Mouse (Mus musculus) erythroblast, embryonic 14.5 days (primary cell): Measurements from ENCODE around the gene Inf2. TPM values are rescaled to one million over a fixed set of nuclear protein-coding genes. Genes with fewer than 3 reads are reported as not detected.

Experiments
- H3K27me3 ChIP-seq: 2 replicates; pipeline ENCODE4 v1.6.1; 2012; ENCODE audit warnings: inconsistent platforms; ENCODE audit not compliant: control insufficient read depth
- H3K36me3 ChIP-seq: 2 replicates; pipeline ENCODE4 v1.6.1; 2012; ENCODE audit warnings: mild to moderate bottlenecking, inconsistent platforms; ENCODE audit not compliant: control insufficient read depth
- H3K4me1 ChIP-seq: 2 replicates; pipeline ENCODE4 v1.6.1; 2012; ENCODE audit warnings: inconsistent platforms; ENCODE audit not compliant: control insufficient read depth
- H3K4me3 ChIP-seq: replicated peaks from 2 replicates; pipeline ENCODE3; 2012; ENCODE audit warnings: moderate library complexity, mild to moderate bottlenecking, inconsistent platforms
- H3K9me3 ChIP-seq: 2 replicates; pipeline ENCODE4 v1.6.1; 2012; ENCODE audit warnings: low read length, inconsistent platforms, mixed read lengths; ENCODE audit not compliant: control insufficient read depth
- GATA1 ChIP-seq: IDR thresholded peaks from 2 replicates; pipeline ENCODE4 v1.6.1; 2012; ENCODE audit warnings: low read length, inconsistent platforms, mixed read lengths
- TAL1 ChIP-seq: IDR thresholded peaks from 3 replicates; pipeline ENCODE4 v1.6.1; 2012; ENCODE audit warnings: low read length, inconsistent platforms, mixed read lengths
- polyA plus RNA-seq: library from polyadenylated mRNA; stranded (reverse); fragments of >175 nt; gene quantifications from 2 replicates; pipeline ENCODE4 v1.2.3, GENCODE M21; 2012

Inf2 gene
- polyA plus RNA-seq: 0.43 TPM in 2 replicates

- Histone ChIP-seq H3K36me3 (no peaks in the 10 kb centered on the region), H3K4me3 (peak within 1 kb of the TSS; percentile 59), H3K4me1 (peaks cover 14% of the 10 kb centered on the region), H3K9me3 (no peaks in the 10 kb centered on the region), H3K27me3 (peaks cover 36% of the 10 kb centered on the region)
- TF ChIP-seq TAL1 (no peak), GATA1 (no peak)
Measured at GRCm38 (mm10) chr12:112588426-112589256, at the start of gene Inf2. Gene Inf2, plus strand, starts transcription at chr12:112588784.

GRCm38 (mm10) chr12:112539466-112539965 is 49.1 kb upstream of the Inf2 start:
- TF ChIP-seq TAL1: no peak
- TF ChIP-seq GATA1: no peak
- no peaks in the 10 kb centered on the region for H3K27me3 ChIP-seq
- H3K9me3 ChIP-seq: no peaks in the 10 kb centered on the region
- H3K4me3 ChIP-seq: no peak overlapping the region
- H3K36me3 ChIP-seq: no peaks in the 10 kb centered on the region
- peaks cover 2% of the 10 kb centered on the region; the same call in 1 of the 2 replicates for H3K4me1 ChIP-seq

- H3K4me3 ChIP-seq: no peak overlapping the region
- TF ChIP-seq TAL1: no peak
- no peaks in the 10 kb centered on the region for H3K9me3 ChIP-seq
- peaks cover 2% of the 10 kb centered on the region; the same call in 1 of the 2 replicates for H3K4me1 ChIP-seq
- H3K27me3 ChIP-seq: no peaks in the 10 kb centered on the region
- no peaks in the 10 kb centered on the region for H3K36me3 ChIP-seq
Measured at GRCm38 (mm10) chr12:112540321-112540720, 48.3 kb upstream of the Inf2 start.

- no peaks in the 10 kb centered on the region for H3K27me3 ChIP-seq
- H3K4me1 ChIP-seq: peaks cover 2% of the 10 kb centered on the region; the same call in 1 of the 2 replicates
- TF ChIP-seq TAL1 (no peak), GATA1 (no peak)
- H3K36me3 ChIP-seq: no peaks in the 10 kb centered on the region
- no peak overlapping the region for H3K4me3 ChIP-seq
- no peaks in the 10 kb centered on the region for H3K9me3 ChIP-seq
Measured at GRCm38 (mm10) chr12:112541483-112542091, 47.0 kb upstream of the Inf2 start.

GRCm38 (mm10) chr12:112542257-112542919 is 46.2 kb upstream of the Inf2 start:
- TF ChIP-seq TAL1 (no peak), GATA1 (no peak)
- Histone ChIP-seq H3K9me3 (no peaks in the 10 kb centered on the region), H3K27me3 (no peaks in the 10 kb centered on the region), H3K4me1 (peaks cover 2% of the 10 kb centered on the region; the same call in 1 of the 2 replicates), H3K4me3 (no peak overlapping the region), H3K36me3 (no peaks in the 10 kb centered on the region)

GRCm38 (mm10) chr12:112542920-112543300 is 45.7 kb upstream of the Inf2 start:
- H3K4me3 ChIP-seq: no peak overlapping the region
- no peaks in the 10 kb centered on the region for H3K27me3 ChIP-seq
- TF ChIP-seq TAL1 (no peak), GATA1 (no peak)
- H3K4me1 ChIP-seq: peaks cover 2% of the 10 kb centered on the region; the same call in 1 of the 2 replicates
- H3K9me3 ChIP-seq: no peaks in the 10 kb centered on the region
- H3K36me3 ChIP-seq: no peaks in the 10 kb centered on the region

GRCm38 (mm10) chr12:112543941-112544340 is 44.6 kb upstream of the Inf2 start:
- Histone ChIP-seq H3K9me3 (no peaks in the 10 kb centered on the region), H3K4me3 (no peak overlapping the region), H3K36me3 (no peaks in the 10 kb centered on the region), H3K27me3 (no peaks in the 10 kb centered on the region), H3K4me1 (peaks cover 2% of the 10 kb centered on the region; the same call in 1 of the 2 replicates)
- TF ChIP-seq TAL1 (no peak), GATA1 (no peak)

- TF ChIP-seq TAL1: no peak
- no peak for TF ChIP-seq GATA1
- no peaks in the 10 kb centered on the region for H3K27me3 ChIP-seq
- no peak overlapping the region for H3K4me3 ChIP-seq
- H3K36me3 ChIP-seq: no peaks in the 10 kb centered on the region
- no peaks in the 10 kb centered on the region for H3K9me3 ChIP-seq
- H3K4me1 ChIP-seq: peaks cover 2% of the 10 kb centered on the region; the same call in 1 of the 2 replicates
Measured at GRCm38 (mm10) chr12:112544946-112545701, 43.5 kb upstream of the Inf2 start.

- Histone ChIP-seq H3K27me3 (no peaks in the 10 kb centered on the region), H3K4me1 (peaks cover 2% of the 10 kb centered on the region; the same call in 1 of the 2 replicates), H3K36me3 (no peaks in the 10 kb centered on the region), H3K9me3 (no peaks in the 10 kb centered on the region), H3K4me3 (no peak overlapping the region)
- TF ChIP-seq GATA1 (no peak), TAL1 (no peak)
Measured at GRCm38 (mm10) chr12:112546110-112546509, 42.5 kb upstream of the Inf2 start.
